Mouse (Mus musculus): ENCODE data around the gene Wnk2.

DNA sequence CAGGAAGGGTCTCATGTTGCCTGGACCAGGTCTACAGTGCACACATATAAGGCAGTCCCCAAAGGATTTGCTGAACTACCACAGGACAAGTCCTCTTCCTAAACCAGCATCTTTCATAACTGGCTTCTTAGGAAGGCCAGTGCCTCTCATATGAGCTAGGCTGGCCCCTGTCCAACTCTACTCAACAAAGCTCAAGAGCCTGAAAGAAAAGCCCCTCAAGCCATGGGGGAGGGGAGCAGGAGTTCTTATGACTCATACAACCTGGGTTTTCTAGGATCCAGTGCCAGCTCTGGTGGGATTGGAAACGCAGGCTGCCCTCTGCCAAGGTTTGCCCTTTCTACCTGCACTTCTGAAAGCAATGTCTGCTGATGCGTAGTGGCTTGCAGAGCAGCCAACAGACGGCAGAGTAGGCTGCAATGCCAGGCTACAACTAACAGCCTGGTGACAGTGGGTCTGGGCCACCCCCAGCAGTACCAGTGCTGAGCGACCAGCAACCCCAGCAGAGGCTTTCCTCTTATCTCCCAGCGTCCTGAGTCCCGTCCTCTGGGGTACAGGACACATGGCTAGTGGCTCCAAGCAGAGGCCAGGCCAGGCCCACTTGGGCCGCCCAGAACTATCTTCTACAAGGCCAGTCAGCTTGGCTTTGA, 110.8 kb downstream of the Wnk2 start:
- TF ChIP-seq POLR2A (IDR thresholded peaks at IDR 0.05; ENCODE audit: insufficient read length, low read depth), result no peak
- no peak for TF ChIP-seq TCF12 (IDR thresholded peaks at IDR 0.05; ENCODE audit: insufficient read depth, poor library complexity, severe bottlenecking)
- no peak for TF ChIP-seq MYOG (IDR thresholded peaks at IDR 0.05; ENCODE audit: control insufficient read depth in 1 of 3, insufficient read depth in 1 of 3, insufficient read length in 2 of 3, low read depth in 2 of 3)
- TF ChIP-seq MAX (IDR thresholded peaks at IDR 0.05; ENCODE audit: low read depth), result no peak
- no peak for TF ChIP-seq POLR2AphosphoS2 (IDR thresholded peaks at IDR 0.05; ENCODE audit: insufficient read length, low read depth)
- no peak for TF ChIP-seq MYOD1 (IDR thresholded peaks at IDR 0.05; ENCODE audit: control insufficient read depth in 1 of 3, insufficient read length in 2 of 3, low read depth in 2 of 3)
- no peak for TF ChIP-seq E2F4 (IDR thresholded peaks at IDR 0.05; ENCODE audit: insufficient read depth)
